Mouse (Mus musculus): Measurements from ENCODE around the gene Taar7f. TPM values are rescaled to one million over a fixed set of nuclear protein-coding genes. Genes with fewer than 3 reads are reported as not detected.

The Taar7f gene
- total RNA-seq, 2 experiments from 2014 or later, result not detected

Other genes with a start within 250 kb of the Taar7f start
- not detected for gene Vnn3, start 198.0 kb upstream of the Taar7f start, total RNA-seq (2021)
- gene Vnn1, start 154.8 kb upstream of the Taar7f start, total RNA-seq (2021), result not detected
- not detected for gene Taar1, start 129.2 kb upstream of the Taar7f start, total RNA-seq (2021)
- not detected for gene Taar2, start 110.9 kb upstream of the Taar7f start, total RNA-seq (2021)
- gene Taar3, start 100.0 kb upstream of the Taar7f start, total RNA-seq (2021), result not detected
- not detected for gene Taar4, start 89.0 kb upstream of the Taar7f start, total RNA-seq (2021)
- not detected for gene Taar5, start 78.8 kb upstream of the Taar7f start, total RNA-seq (2021)
- not detected for gene Taar6, start 63.9 kb upstream of the Taar7f start, total RNA-seq (2021)
- not detected for gene Taar7a, start 56.0 kb upstream of the Taar7f start, total RNA-seq (2021)
- gene Taar7b, start 49.6 kb upstream of the Taar7f start, total RNA-seq (2021), result not detected
- not detected for gene Taar7d, start 22.3 kb upstream of the Taar7f start, total RNA-seq (2021)
- not detected for gene Taar7e, start 11.9 kb upstream of the Taar7f start, total RNA-seq (2021)
- gene Taar8a, start 27.0 kb downstream of the Taar7f start, total RNA-seq (2021), result not detected
- not detected for gene Taar8b, start 42.8 kb downstream of the Taar7f start, total RNA-seq (2021)
- gene Taar8c, start 52.4 kb downstream of the Taar7f start, total RNA-seq (2021), result not detected
- not detected for gene Taar9, start 60.0 kb downstream of the Taar7f start, total RNA-seq (2021)
- gene Stx7, start 99.8 kb downstream of the Taar7f start, total RNA-seq (2021), result 100 to 1,000 TPM; 136 to 139 TPM
- 10 to 100 TPM in 1 of 2 experiments, 1 to 10 TPM in 1; 9.6 to 10.3 TPM for gene Moxd1, start 174.0 kb downstream of the Taar7f start, total RNA-seq (2021)

Data from left cerebral cortex, adult 18-20 months (tissue).